Mouse (Mus musculus): ENCODE data around the gene Gsdma3.
"Not testable (repeated sequence)": the region's sequence is repeated elsewhere in the genome, so short reads cannot be mapped to it uniquely, and the experiment has no call there.

Gene Gsdma3

GRCm38 (mm10) chr11:98668984-98669383, 42.8 kb downstream of the Gsdma3 start:
- DNase-seq (ENCODE audit: low read depth, low spot score), result no peak

- no peak for DNase-seq (ENCODE audit: low read depth, low spot score)
These were observed 45.2 kb downstream of the Gsdma3 start for GRCm38 (mm10) chr11:98671284-98671815.

- DNase-seq (ENCODE audit: low read depth, low spot score), result no peak
These were observed 45.7 kb downstream of the Gsdma3 start for GRCm38 (mm10) chr11:98671857-98672256.

- DNase-seq (ENCODE audit: low read depth, low spot score), result no peak
These were observed 46.3 kb downstream of the Gsdma3 start for GRCm38 (mm10) chr11:98672482-98672881.

GRCm38 (mm10) chr11:98673136-98673535, 47.0 kb downstream of the Gsdma3 start:
- peak; percentile 79 for DNase-seq (ENCODE audit: low read depth, low spot score)

- DNase-seq (ENCODE audit: low read depth, low spot score), result no peak
These were observed 49.7 kb downstream of the Gsdma3 start for GRCm38 (mm10) chr11:98675829-98676363.

- peak; percentile 30 for DNase-seq (ENCODE audit: low read depth, low spot score)
These were observed 53.9 kb downstream of the Gsdma3 start for GRCm38 (mm10) chr11:98680023-98680422.

GRCm38 (mm10) chr11:98680595-98680994, 54.4 kb downstream of the Gsdma3 start:
- DNase-seq (ENCODE audit: low read depth, low spot score), result not testable (repeated sequence)

- DNase-seq (ENCODE audit: low read depth, low spot score), result no peak
These were observed 55.0 kb downstream of the Gsdma3 start for GRCm38 (mm10) chr11:98681186-98681585.

GRCm38 (mm10) chr11:98681786-98682745, 55.9 kb downstream of the Gsdma3 start, which contains the start of gene Psmd3:
Gene Psmd3, plus strand, starts transcription at chr11:98682554.
- peak; percentile 96 for DNase-seq (ENCODE audit: low read depth, low spot score)

- no peak for DNase-seq (ENCODE audit: low read depth, low spot score)
These were observed 56.7 kb downstream of the Gsdma3 start for GRCm38 (mm10) chr11:98682811-98683210.

- DNase-seq (ENCODE audit: low read depth, low spot score), result no peak
These were observed 59.5 kb downstream of the Gsdma3 start for GRCm38 (mm10) chr11:98685642-98686041.

GRCm38 (mm10) chr11:98686976-98687375, 60.8 kb downstream of the Gsdma3 start:
- no peak for DNase-seq (ENCODE audit: low read depth, low spot score)

All from CD4-positive, CD25-positive, alpha-beta regulatory T cell, adult 2 months (primary cell).